Mouse (Mus musculus) layer of hippocampus, adult 9-10 months (tissue): Measurements from ENCODE around the gene Vps25.

ENCODE experiments used
- DNase-seq: peaks from one replicate; pipeline ENCODE4 v3.0.0; 2022; ENCODE audit warnings: low spot score

Vps25 gene

GRCm38 (mm10) chr11:101253613-101254389 is at the start of gene Vps25:
Vps25 (plus strand) TSS chr11:101253707.
- peak; percentile 72 for DNase-seq

- peak; percentile 82 for DNase-seq
These were observed 41.5 kb upstream of the Vps25 start for GRCm38 (mm10) chr11:101211970-101212369.

GRCm38 (mm10) chr11:101216936-101217335 is 36.6 kb upstream of the Vps25 start:
- DNase-seq = no peak

GRCm38 (mm10) chr11:101218436-101219055 is 35.0 kb upstream of the Vps25 start:
- no peak for DNase-seq

GRCm38 (mm10) chr11:101220853-101221252 is 32.7 kb upstream of the Vps25 start:
- no peak for DNase-seq

- no peak for DNase-seq
These were observed 32.1 kb upstream of the Vps25 start for GRCm38 (mm10) chr11:101221306-101221986.

GRCm38 (mm10) chr11:101224337-101224736 is 29.2 kb upstream of the Vps25 start:
- no peak for DNase-seq

- DNase-seq = no peak
These were observed 28.0 kb upstream of the Vps25 start for GRCm38 (mm10) chr11:101225331-101226064.

DNA sequence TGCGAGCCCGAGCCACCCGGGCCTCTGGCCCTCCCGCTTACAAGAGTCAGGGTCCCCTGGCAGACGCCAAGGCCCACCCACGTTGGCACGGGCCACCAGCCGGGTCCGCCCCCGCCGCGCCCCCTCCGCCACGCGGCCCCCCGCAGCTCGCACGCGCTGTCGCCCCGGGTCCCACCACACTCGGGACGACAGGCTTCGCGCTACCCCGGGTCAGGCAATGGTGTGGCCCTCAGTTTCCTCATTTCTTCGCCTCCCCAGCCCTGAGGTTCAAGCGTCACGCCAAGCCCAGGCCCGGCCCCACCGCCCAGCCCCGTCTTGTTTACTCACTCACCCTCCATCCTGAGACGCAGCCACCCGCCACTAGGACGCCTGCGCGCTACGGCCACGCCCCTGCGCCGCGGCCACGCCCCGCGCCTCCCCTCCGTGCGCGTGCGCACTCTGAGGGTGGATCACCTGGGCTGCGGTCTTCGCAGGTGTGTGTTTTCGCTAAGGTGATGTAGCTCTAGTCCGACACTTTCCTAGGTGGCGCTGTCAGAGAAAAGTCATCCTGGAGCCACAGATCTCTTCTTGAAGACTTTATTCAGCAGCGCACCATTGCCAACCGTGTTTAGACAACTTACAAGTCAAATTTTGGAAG is 27.3 kb upstream of the Vps25 start, which contains the start of gene Ezh1:
Gene Ezh1, minus strand, starts transcription at position 399 of the 637 bp plus-strand sequence.
- peak; percentile 65 for DNase-seq

DNA sequence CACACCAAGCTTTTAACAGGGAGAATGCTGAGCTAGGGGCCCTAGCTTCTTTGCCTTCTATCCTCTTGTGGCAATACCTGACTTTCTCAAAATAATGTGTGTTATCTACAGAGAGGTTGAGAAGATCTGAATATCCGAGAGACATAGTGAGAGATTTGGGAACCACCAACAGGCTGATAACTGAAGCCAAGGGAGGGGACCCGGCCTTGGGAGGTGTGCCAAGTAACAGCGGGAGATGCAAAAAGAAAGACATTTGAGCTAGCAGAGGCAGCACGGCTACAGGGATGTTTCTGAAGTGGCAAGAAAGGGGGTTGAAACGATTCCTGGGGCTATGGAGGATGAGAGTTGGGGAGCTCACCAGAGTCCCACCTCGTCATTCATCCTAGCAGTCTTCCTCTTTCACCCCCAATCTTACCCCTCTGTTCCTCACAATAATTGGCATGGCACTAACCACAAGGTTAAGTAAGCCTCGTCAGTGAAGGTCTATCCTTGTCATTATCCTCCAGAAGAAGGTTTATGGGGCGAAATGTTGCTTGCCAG is 24.1 kb upstream of the Vps25 start:
- DNase-seq = no peak

GRCm38 (mm10) chr11:101230061-101230511 is 23.4 kb upstream of the Vps25 start:
- DNase-seq = no peak

DNA sequence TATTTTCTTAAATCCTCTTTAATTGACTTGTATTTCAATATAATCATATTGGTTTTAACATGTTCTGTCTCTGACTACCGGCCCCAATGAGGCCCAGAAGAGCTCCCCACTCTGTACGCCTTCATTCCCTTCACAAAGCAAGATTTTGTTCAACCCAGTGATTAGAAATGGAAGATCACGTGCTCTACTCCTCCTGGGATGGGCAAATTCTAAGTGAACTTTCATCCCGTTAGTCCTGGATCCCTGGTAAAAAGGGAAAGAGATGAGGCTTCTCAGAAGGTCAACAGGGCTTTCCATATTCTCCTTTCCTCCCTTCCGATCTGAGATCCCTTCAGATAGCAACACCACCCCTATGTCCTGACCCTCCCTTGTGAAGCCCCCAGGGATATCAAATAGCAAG is 23.0 kb upstream of the Vps25 start:
- DNase-seq = no peak

GRCm38 (mm10) chr11:101230991-101231871 is 22.3 kb upstream of the Vps25 start:
- no peak for DNase-seq

- DNase-seq = no peak
These were observed 21.3 kb upstream of the Vps25 start for GRCm38 (mm10) chr11:101232010-101232839.

DNA sequence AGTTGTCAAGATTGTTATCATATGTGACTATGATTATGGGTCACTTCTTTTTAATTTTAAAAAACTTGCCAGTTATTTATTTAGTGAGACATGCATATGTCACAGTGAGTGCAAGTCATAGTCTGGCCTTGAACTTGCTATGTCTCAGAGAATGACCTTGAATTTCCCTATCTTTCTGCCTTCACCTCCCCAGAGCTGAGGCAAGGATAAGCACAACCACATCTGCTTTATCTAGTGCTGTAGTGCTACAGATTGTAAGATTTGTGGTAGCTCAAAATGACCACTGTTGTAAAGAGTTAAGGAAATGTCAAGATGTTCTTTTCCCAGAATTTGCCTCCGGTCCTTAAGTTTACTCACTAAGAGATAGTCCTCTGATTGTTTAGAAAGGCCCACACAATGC is 20.3 kb upstream of the Vps25 start:
- DNase-seq = no peak

- no peak for DNase-seq
These were observed 19.4 kb upstream of the Vps25 start for GRCm38 (mm10) chr11:101234124-101234523.

DNA sequence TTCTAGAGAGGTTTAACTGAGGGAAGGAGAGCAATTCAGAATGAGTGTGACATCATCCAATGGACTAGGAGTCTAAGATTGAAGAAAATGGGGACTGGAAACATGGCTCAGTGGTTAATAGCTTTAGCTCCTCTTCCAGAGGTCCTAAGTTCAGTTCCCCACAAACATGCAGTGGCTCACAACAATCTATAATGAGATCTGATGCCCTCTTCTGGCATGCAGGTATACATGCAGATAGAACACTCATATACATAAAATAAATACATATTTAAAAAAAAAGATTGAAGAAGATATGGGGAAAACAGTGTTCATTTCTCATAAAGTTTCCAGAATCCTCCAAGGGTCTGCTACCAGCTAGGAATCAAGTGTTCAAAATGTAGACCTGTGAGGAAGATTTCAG is 18.1 kb upstream of the Vps25 start:
- DNase-seq = no peak

DNA sequence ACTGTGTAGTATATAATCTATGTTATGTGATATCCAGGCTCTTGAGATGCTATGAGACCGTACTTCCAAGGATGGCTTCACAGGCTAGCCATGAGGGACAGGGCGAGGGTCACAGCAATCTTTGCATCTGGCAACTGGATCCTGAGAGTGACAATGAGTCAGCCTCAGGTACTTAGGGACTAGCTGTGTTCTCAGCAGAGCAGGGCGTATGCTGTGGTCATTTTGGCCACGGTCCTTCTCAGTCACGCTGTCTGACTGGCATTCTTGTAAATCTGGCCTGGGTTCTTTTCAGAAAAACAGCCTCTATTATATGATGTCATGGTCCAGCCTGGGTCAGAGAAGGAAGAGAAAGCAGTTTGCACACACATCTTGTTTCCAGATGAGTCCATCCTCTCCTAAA is 16.7 kb upstream of the Vps25 start:
- no peak for DNase-seq

GRCm38 (mm10) chr11:101238071-101238647 is 15.3 kb upstream of the Vps25 start:
- no peak for DNase-seq
